Mouse (Mus musculus) forebrain, postnatal 0 days (tissue): Measurements from ENCODE around the gene Kiss1r. TPM values are rescaled to one million over a fixed set of nuclear protein-coding genes. Genes with fewer than 3 reads are reported as not detected.

Experiments used
- ATAC-seq: fragments of 200-750 bp; cut with Nextera tagmentation; 2 replicates; pipeline ENCODE4 v1.8.0; 2017; ENCODE audit warnings: mild to moderate bottlenecking, moderate library complexity
- DNase-seq: peaks from one replicate; pipeline ENCODE4 v3.0.0-alpha.2; 2015
- H3K27ac ChIP-seq: fragments of 300-500 bp; sonication (generic); 2 replicates; pipeline ENCODE4 v1.5.1; 2014; ENCODE audit warnings: low read depth, mild to moderate bottlenecking, antibody characterized with exemption, low read length, moderate library complexity, mixed read lengths
- H3K27me3 ChIP-seq: fragments of 300-500 bp; sonication (generic); 2 replicates; pipeline ENCODE4 v1.6.1; 2014; ENCODE audit warnings: mild to moderate bottlenecking, low read length, mixed read lengths; ENCODE audit not compliant: insufficient read depth
- H3K36me3 ChIP-seq: fragments of 300-500 bp; sonication (generic); 2 replicates; pipeline ENCODE4 v1.6.1; 2014; ENCODE audit warnings: mild to moderate bottlenecking, moderate library complexity; ENCODE audit not compliant: insufficient read depth
- H3K4me1 ChIP-seq: fragments of 300-500 bp; sonication (generic); 2 replicates; pipeline ENCODE4 v1.6.1; 2014; ENCODE audit warnings: antibody characterized with exemption; ENCODE audit not compliant: insufficient read depth
- H3K4me2 ChIP-seq: fragments of 300-500 bp; sonication (generic); 2 replicates; pipeline ENCODE4 v1.6.1; 2014; ENCODE audit warnings: low read depth, mild to moderate bottlenecking, moderate library complexity
- H3K4me3 ChIP-seq: fragments of 300-500 bp; sonication (generic); 2 replicates; pipeline ENCODE4 v1.5.1; 2014; ENCODE audit warnings: low read depth, low read length, mixed read lengths
- H3K9ac ChIP-seq: fragments of 300-500 bp; sonication (generic); 2 replicates; pipeline ENCODE4 v1.6.1; 2014; ENCODE audit warnings: mild to moderate bottlenecking
- H3K9me3 ChIP-seq: fragments of 300-500 bp; sonication (generic); 2 replicates; pipeline ENCODE4 v1.6.1; 2016; ENCODE audit warnings: low read length
- CTCF ChIP-seq: sonication (generic); IDR thresholded peaks from 2 replicates; pipeline ENCODE4 v1.5.1; 2016; ENCODE audit warnings: antibody characterized with exemption, control low read depth, low read depth
- WGBS: fragments of 180-500 bp; shearing (Covaris S2); extraction: QIAGEN DNeasy Blood & Tissue Kit; methylation state at CpG from one replicate; pipeline ENCODE4 v1.1.7; 2014; 5-methylcytosine and 5-hydroxymethylcytosine counted together
- polyA plus RNA-seq: library from polyadenylated mRNA; unstranded; fragments of >200 nt; fragmentation: Nextera tagmentation; extraction: Ambion mirVana; gene quantifications from 2 replicates; pipeline ENCODE4 v1.2.1, GENCODE M21; 2015
- total RNA-seq: library from RNA; depleted of rRNA; stranded (reverse); fragments of >200 nt; gene quantifications from 2 replicates; pipeline ENCODE4 v1.2.3, GENCODE M21; 2014; rRNA removed

Gene Kiss1r
- 4.2 and 5.4 TPM in 2 replicates for total RNA-seq
- polyA plus RNA-seq, result 3.4 and 3.6 TPM in 2 replicates

DNA sequence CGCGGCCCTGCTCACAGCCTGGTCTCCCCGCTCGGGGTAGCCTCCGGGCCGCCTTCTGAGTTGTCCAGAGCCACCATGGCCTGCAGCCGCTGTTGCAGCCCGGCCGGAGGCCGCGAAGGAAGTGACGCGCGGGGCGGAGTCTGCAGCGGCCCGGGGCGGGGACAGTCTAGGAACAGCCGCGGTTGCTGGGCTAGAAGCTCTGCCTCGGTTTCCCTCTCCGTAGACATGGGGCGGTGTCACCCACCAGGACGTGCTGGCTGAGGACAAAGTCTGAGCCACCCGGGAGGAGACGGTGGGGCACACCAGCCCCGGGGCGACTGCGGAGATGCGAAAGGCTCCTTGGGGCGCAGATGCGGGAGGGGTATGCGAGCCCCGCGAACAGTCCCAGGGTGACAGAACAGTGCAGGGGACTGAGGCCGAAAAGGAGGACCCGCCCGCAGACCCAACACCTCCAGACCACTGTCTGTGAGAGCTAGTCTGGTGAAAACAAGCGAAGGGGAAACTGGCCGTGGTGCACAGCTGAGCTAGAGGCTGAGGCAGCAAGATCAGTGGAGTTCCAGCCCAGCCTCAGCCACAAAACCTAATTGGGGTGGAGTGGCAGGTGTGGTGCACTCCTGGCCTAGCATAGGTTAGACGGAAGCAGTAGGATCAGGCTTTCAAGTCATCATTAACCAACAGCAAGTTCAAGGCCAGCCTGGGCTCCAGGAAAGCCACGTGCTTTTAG, at the start of gene Kiss1r:
TSS of gene Kiss1r (plus strand) at position 164 of the 724 bp plus-strand sequence.
- H3K4me1 ChIP-seq, result peaks cover 14% of the 10 kb centered on the region
- ATAC-seq (peak; percentile 89), DNase-seq (peak; percentile 82)
- H3K9me3 ChIP-seq, result no peaks in the 10 kb centered on the region
- H3K36me3 ChIP-seq, result peaks cover 1% of the 10 kb centered on the region; the same call in 1 of the 2 replicates
- peak within 1 kb of the TSS; percentile 94 for H3K4me2 ChIP-seq
- H3K27ac ChIP-seq, result peak within 1 kb of the TSS; percentile 71
- WGBS, result 3% methylated on average over 41 of the region's 42 CpGs
- no peak for TF ChIP-seq CTCF
- peak within 1 kb of the TSS; percentile 91 for H3K9ac ChIP-seq
- H3K4me3 ChIP-seq, result peak within 1 kb of the TSS; percentile 75
- H3K27me3 ChIP-seq, result peaks cover 42% of the 10 kb centered on the region

DNA sequence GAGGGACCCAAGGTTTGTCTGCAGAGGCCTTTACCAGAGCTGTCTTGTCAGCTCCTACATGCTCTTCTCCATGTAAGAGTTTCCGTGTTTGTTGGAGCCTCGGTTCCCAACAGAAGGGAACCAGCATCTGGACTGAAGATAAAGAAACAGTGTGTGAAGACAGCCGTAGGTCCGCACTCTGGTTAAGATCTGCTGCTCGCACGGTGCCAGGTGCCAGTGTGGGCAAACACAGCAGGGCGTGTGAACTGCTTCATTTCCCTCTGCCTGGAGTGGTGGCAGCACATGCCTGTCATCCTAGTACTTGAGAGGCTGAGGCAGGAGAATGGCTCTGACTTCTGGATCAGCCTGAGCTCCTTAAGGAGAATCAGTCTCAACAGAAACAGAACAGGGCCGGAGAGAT, 44.9 kb upstream of the Kiss1r start:
- no peak for TF ChIP-seq CTCF
- H3K9ac ChIP-seq, result no peak overlapping the region
- DNase-seq (no peak), ATAC-seq (no peak)
- peak overlapping the region; percentile 67 for H3K4me2 ChIP-seq
- WGBS, result 61% methylated on average over 8 of the region's 8 CpGs
- H3K4me1 ChIP-seq, result no peaks in the 10 kb centered on the region
- H3K36me3 ChIP-seq, result peaks cover 20% of the 10 kb centered on the region
- H3K27me3 ChIP-seq, result no peaks in the 10 kb centered on the region
- H3K9me3 ChIP-seq, result no peaks in the 10 kb centered on the region
- H3K4me3 ChIP-seq, result 0 out of 2 replicates have a peak overlapping the region, but pooled peaks have one; percentile 17
- no peak overlapping the region for H3K27ac ChIP-seq

DNA sequence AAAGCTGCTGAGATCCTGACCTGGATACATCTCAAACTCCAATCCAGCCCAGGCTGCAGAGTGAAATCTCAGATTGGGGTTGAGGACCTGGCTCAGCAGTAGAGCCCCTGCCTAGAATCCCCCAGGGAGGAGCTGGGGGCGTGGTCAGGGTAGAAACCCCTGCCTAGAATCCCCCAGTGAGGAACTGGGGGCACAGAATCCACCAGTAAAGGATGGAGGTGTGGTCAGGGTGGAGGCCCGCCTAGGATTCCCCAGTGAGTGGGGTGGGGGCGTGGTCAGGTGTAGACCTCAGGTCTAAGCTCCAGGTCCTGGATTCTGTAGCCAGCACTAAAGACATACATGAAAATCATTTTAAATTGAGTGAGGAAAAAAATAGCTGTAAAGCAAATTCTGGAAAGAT, 43.9 kb upstream of the Kiss1r start:
- H3K4me1 ChIP-seq, result no peaks in the 10 kb centered on the region
- H3K27me3 ChIP-seq, result no peaks in the 10 kb centered on the region
- ATAC-seq (no peak), DNase-seq (no peak)
- peak overlapping the region; percentile 93 for H3K27ac ChIP-seq
- no peak for TF ChIP-seq CTCF
- H3K9me3 ChIP-seq, result no peaks in the 10 kb centered on the region
- peak overlapping the region; percentile 67 for H3K4me2 ChIP-seq
- peak overlapping the region; percentile 87 for H3K9ac ChIP-seq
- 55% methylated on average over 3 of the region's 3 CpGs for WGBS
- H3K4me3 ChIP-seq, result peak overlapping the region; percentile 54
- H3K36me3 ChIP-seq, result peaks cover 13% of the 10 kb centered on the region

DNA sequence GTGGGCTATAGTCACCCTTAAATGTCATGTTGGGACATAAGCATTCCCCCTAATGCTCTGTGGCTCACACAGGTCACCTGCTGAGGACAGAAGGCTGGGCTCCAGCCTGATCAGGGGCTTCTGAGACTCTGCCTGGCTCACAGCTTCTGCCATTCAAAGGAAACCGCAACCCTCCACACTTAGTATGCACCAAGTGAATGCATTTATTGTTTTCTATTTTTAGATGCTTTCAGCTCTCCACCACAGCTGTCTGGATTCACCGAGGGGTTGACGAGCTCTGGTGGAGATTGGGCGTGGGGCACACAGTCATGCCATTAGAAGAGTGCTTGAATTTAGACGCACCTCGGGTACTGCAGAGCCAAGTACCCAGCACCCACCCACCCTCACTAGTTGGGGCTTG, 43.5 kb upstream of the Kiss1r start:
- no peaks in the 10 kb centered on the region for H3K4me1 ChIP-seq
- DNase-seq (peak; percentile 66), ATAC-seq (peak; percentile 25)
- H3K27me3 ChIP-seq, result no peaks in the 10 kb centered on the region
- H3K9me3 ChIP-seq, result no peaks in the 10 kb centered on the region
- H3K4me2 ChIP-seq, result peak overlapping the region; percentile 67
- peak overlapping the region; percentile 87 for H3K9ac ChIP-seq
- under 1% methylated on average over 6 of the region's 6 CpGs for WGBS
- TF ChIP-seq CTCF, result no peak
- peaks cover 13% of the 10 kb centered on the region for H3K36me3 ChIP-seq
- H3K27ac ChIP-seq, result peak overlapping the region; percentile 93
- H3K4me3 ChIP-seq, result peak overlapping the region; percentile 54

DNA sequence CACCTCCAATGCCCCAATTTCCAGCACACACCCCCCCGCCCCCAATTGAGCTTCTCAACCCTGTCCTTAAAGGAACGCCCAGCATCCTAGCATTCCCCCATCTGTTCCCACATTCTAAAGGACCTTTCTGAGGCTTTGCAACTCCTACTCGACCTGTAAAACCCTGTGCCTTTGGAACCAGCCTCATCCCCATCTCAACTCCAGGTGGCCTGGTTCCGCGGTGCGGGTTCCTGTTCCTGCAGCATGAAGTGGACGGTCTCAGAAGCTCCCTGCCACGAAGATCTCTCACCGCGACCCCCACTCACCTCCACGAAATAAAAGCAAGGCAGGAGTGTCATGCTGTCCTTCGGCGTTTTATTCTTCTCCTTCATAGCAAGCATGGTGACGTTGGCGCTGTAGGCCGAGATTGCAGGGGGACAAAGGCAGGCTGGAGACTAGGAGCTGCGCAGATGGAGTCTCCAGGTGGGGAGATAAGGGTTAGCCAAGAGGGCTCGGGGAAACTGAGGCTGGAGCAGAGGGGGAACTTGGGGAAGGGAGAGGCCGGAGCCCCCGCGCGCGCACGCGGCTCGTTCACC, 43.0 kb upstream of the Kiss1r start:
- Histone ChIP-seq H3K36me3 (peaks cover 13% of the 10 kb centered on the region), H3K4me1 (no peaks in the 10 kb centered on the region), H3K9ac (peak overlapping the region; percentile 87), H3K27me3 (no peaks in the 10 kb centered on the region), H3K4me2 (peak overlapping the region; percentile 67), H3K27ac (peak overlapping the region; percentile 93), H3K9me3 (no peaks in the 10 kb centered on the region), H3K4me3 (peak overlapping the region; percentile 54)
- TF ChIP-seq CTCF, result no peak
- DNase-seq, result no peak
- WGBS, result 3% methylated on average over 26 of the region's 26 CpGs
- peak; percentile 32 for ATAC-seq

DNA sequence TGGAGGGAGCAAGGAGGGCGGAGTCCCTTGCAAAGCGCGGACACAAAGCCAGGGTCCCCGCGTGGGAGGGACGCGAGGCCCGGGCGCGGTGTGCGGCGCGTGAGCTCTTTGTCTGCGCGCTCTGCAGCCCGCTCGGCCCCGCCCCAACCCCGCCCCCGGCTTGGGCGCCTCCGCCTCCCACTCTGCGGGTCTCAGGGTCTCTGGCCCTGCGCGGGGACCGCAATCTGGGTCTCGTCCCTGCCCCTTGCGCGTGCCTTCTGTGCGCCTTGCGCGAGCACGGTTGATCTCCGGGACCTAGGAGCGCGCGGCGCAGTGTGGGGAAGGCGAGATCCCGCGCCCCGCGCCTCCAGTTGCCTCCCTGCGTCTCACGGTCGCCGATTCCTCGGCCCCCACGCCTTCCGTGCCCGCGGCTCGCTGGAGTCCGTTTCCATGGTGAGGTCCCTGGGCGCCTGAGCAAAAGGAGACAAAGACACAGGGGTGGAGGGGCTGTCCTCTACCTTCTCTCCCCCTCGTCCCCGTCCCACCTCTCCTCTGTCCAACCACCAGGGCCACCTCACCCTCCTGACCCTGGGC, 42.4 kb upstream of the Kiss1r start, which contains the start of the genes Prtn3 and Plppr3:
TSS of gene Prtn3 (plus strand) at position 187 of the 573 bp plus-strand sequence.
TSS of gene Plppr3 (minus strand) at position 345 of the 573 bp plus-strand sequence.
- H3K9me3 ChIP-seq, result no peaks in the 10 kb centered on the region
- peaks cover 12% of the 10 kb centered on the region for H3K36me3 ChIP-seq
- H3K27me3 ChIP-seq, result no peaks in the 10 kb centered on the region
- no peak; the same call in 1 of the 2 replicates for TF ChIP-seq CTCF
- H3K27ac ChIP-seq, result peak within 1 kb of the TSS; percentile 93
- WGBS, result under 1% methylated on average over 39 of the region's 57 CpGs
- ATAC-seq (peak; percentile 88), DNase-seq (peak; percentile 89)
- peak within 1 kb of the TSS; percentile 54 for H3K4me3 ChIP-seq
- H3K4me1 ChIP-seq, result no peaks in the 10 kb centered on the region
- peak within 1 kb of the TSS; percentile 67 for H3K4me2 ChIP-seq
- H3K9ac ChIP-seq, result peak within 1 kb of the TSS; percentile 87
